Mouse (Mus musculus) heart, postnatal 25 days (tissue): ENCODE data around the gene Slc44a1. TPM values are rescaled to one million over a fixed set of nuclear protein-coding genes. Genes with fewer than 3 reads are reported as not detected.

ENCODE experiments used
- DNase-seq: peaks from one replicate; pipeline ENCODE4 v3.0.0; 2022; ENCODE audit warnings: low spot score
- intact Hi-C: fragments of 180-260 bp; cut with DNase I; formaldehyde crosslinking; loops from one replicate; pipeline ENCODE4 v1.15.1; 2025
- total RNA-seq, 2 experiments: library from RNA; stranded (reverse); gene quantifications; 2 replicates each; pipeline ENCODE4 v1.2.3; 2021

The Slc44a1 gene
- total RNA-seq, 2 experiments from 2014 or later: 30.8 to 34.6 TPM

DNA sequence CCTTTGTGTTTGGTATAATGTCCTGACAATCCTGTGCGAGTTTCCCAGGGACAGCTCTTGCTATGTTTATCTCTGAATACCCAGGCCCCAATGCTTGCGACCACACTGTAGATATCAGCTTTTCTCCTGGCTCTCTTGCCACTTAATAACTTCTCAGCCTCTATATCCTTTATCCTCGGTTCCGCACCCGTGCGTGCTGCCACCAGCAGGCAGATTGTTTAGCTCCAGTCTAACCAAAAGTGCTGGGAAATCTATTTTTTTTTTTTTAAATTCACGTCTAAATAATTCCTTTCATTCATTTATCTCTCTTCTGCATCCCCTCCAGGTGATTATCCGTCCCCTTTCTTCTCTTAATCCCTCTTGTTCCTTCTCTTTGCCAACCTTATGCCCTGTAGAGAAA is 82.4 kb downstream of the Slc44a1 start:
- intact Hi-C loops: no loop called here
- DNase-seq: no peak

GRCm38 (mm10) chr4:53525503-53525902 is 85.3 kb downstream of the Slc44a1 start:
- intact Hi-C loops: no loop called here

GRCm38 (mm10) chr4:53525994-53526393 is 85.8 kb downstream of the Slc44a1 start:
- DNase-seq: no peak
- intact Hi-C loops: no loop called here

More at GRCm38 (mm10) chr4:53525503-53525902, 85.3 kb downstream of the Slc44a1 start:
- DNase-seq: no peak

DNA sequence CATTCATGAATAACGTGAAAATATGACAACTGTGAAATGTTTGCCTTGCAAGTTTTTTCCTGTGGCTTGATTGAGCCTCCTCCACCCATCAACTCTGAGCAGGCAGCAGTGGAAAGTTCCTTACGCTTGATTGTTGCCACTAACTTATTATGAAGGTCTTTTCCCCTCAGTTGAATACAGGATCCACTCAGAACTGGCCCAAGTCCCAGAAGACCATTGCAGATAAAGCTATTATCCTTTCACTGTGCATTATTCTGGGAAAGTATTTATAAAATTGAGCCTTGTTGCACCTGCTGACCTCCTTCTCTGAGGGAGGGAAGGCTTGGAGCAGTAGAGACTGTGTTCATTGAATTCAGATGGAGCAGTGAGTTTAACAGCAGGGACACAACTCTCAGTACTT is 86.2 kb downstream of the Slc44a1 start:
- DNase-seq: no peak
- intact Hi-C loops: no loop called here

GRCm38 (mm10) chr4:53535795-53536194 is 95.6 kb downstream of the Slc44a1 start:
- DNase-seq: no peak
- intact Hi-C loops: no loop called here

DNA sequence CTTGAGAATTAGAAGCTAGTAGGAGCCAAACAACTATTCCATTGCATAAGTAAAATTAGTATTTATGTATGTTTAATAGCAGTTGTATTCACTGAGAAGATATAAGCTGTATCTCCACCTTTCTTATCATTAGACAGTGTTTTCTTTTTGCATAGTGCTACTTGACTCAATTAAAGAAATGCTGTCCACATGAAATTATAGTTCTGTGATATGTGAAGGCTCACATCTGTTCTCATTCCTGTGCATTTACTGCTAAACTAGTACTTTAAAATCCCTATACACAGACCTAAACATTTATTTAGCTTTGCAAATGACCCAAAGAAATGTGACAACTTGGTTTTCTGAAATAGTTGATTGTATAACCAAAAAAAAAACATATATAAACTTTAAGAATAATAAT is 96.9 kb downstream of the Slc44a1 start:
- intact Hi-C loops: no loop called here

GRCm38 (mm10) chr4:53537539-53537938 is 97.3 kb downstream of the Slc44a1 start:
- no peak for DNase-seq
- intact Hi-C loops: no loop called here

More for the DNA sequence above, 96.9 kb downstream of the Slc44a1 start:
- no peak for DNase-seq

DNA sequence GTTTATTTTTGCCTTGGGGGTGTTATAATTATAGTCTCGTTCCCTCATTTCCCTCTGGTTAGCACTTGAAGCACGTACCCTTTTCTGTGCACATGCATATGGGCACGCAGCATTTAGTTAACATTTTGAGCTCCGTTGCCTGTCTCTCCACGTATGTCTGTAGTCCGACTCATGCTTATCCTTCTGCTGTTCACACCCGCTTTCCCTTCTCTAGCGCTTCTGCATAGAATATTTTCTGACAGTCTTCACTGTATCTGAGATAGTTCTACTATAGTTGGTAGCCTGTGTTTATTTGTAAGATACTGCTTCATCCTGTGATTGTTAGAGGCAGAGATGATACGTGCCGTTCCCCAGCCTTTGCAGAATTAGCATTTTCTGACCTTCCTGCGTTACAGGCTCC is 98.4 kb downstream of the Slc44a1 start:
- DNase-seq: no peak
- intact Hi-C loops: no loop called here

- no peak for DNase-seq
- intact Hi-C loops: no loop called here
Measured at GRCm38 (mm10) chr4:53539929-53540328, 99.7 kb downstream of the Slc44a1 start.

GRCm38 (mm10) chr4:53543421-53543820 is 103.2 kb downstream of the Slc44a1 start:
- no peak for DNase-seq
- intact Hi-C loops: no loop called here

- intact Hi-C loops: loop anchor here (2.0 to 5.0 kb wide), 2 partner anchors 50 to 163 kb away; no protein-coding TSS in a partner anchor
- no peak for DNase-seq
Measured at GRCm38 (mm10) chr4:53544889-53545288, 104.7 kb downstream of the Slc44a1 start.

GRCm38 (mm10) chr4:53547381-53547780 is 107.2 kb downstream of the Slc44a1 start:
- intact Hi-C loops: loop anchor here (5.0 kb wide), 1 partner anchor 165 kb away; no protein-coding TSS in a partner anchor

GRCm38 (mm10) chr4:53549375-53549774 is 109.2 kb downstream of the Slc44a1 start:
- no peak for DNase-seq
- intact Hi-C loops: loop anchor here (5.0 kb wide), 1 partner anchor 167 kb away; no protein-coding TSS in a partner anchor

More at GRCm38 (mm10) chr4:53547381-53547780, 107.2 kb downstream of the Slc44a1 start:
- no peak for DNase-seq

DNA sequence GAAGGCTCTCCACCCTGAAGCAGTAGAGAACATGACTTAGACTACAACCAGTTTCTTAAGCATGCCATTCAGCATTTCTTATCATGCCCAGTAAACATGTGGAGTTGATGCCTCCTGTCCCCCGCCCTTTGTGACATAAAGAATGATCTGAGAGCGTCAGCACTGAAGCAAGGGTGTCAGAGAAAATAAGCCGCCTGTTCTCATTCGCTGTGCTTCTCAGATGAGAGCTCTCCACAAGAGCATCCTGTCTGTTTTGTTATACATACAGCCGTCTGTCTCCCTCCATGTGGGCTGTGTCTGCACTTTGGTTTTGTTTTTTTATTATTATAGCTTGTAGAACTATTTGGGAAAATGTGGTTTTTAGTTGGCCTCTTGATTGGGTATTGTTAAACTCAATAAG is 124.4 kb downstream of the Slc44a1 start:
- DNase-seq: no peak
- intact Hi-C loops: no loop called here

- DNase-seq: no peak
- intact Hi-C loops: no loop called here
Measured at GRCm38 (mm10) chr4:53567065-53567464, 126.9 kb downstream of the Slc44a1 start.

- intact Hi-C loops: no loop called here
Measured at GRCm38 (mm10) chr4:53575558-53575957, 135.3 kb downstream of the Slc44a1 start.

DNA sequence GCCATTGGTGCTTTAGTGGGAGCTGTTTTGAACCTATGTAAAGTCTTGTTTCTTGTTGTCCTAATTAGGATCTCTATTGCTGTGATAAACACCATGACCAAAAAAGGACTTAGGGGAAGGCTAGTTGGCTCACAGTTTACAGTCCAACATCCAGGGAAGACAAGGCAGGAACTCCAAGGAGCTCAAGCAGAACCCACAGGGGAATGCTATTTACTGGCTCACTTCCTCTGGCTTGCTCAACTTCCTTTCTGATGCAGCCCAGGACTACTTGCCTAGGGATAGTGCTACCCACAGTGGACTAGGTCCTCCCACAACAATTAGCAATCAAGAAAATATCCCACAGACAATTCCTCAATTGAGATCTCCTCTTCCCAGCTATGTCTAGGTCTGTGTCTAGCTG is 147.5 kb downstream of the Slc44a1 start:
- no peak for DNase-seq
- intact Hi-C loops: loop anchor here (2.0 kb wide), 1 partner anchor 145 kb away; no protein-coding TSS in a partner anchor

More at GRCm38 (mm10) chr4:53575558-53575957, 135.3 kb downstream of the Slc44a1 start:
- no peak for DNase-seq

DNA sequence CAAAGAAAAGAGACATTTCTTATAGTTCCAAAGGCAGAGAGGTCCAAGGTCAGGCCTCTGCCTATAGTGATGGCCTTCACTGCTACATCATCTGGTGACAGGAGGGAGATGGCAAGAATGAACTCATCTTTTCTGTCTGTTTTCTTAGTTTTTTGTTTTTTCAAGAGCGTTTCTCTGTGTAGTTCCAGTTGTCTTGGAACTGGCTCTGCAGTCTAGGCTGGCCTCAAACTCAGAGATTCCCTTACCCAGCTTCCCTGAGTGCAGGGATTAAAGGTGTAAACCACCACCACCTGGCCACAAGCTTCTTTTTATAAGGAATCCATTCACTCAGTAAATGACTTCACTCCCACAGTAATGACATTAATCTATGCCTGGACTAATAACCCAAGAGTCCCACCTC is 148.7 kb downstream of the Slc44a1 start:
- intact Hi-C loops: no loop called here
- DNase-seq: no peak

DNA sequence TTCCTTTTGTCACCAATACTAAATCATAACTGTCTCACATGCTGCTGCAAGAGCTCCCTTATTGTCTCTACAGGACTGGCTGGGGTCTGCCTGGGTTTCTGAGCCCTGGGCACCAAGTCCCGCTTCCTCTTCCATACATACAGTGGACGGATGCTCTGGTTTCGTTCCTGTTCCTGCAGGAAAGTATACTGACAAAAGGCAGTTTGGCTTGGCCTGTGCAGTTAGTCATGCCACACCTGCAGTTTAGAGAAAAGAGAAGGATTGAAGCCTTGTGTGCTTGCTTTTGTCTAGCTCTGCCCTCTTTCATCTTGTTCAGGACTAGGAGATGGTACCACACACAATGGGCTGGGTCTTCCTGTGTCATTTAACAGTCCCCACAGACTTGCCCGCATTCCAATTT is 149.3 kb downstream of the Slc44a1 start:
- DNase-seq: no peak

DNA sequence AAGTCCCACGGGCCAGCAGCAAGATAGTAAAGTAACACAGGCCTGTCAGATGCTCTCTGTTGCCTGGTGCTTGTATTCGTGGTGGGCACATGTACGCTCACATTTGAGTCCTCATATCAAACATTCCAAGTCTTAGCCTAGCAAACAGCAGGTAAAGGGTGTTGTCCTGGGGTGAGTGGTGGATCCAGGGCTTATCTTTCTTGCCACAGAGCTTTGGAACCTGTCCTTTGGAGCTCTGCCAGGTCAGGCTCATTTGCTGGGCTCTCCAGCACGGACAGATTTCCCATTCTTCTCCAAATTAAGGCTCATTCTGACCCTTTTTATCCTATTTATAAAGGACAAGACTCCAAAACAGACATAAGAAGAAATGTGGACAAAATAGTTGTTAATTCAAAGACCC is 149.9 kb downstream of the Slc44a1 start:
- intact Hi-C loops: loop anchor here (5.0 to 10.0 kb wide), 3 partner anchors 208 to 478 kb away; no protein-coding TSS in a partner anchor
- DNase-seq: no peak

More for the DNA sequence above, 149.3 kb downstream of the Slc44a1 start:
- intact Hi-C loops: no loop called here

DNA sequence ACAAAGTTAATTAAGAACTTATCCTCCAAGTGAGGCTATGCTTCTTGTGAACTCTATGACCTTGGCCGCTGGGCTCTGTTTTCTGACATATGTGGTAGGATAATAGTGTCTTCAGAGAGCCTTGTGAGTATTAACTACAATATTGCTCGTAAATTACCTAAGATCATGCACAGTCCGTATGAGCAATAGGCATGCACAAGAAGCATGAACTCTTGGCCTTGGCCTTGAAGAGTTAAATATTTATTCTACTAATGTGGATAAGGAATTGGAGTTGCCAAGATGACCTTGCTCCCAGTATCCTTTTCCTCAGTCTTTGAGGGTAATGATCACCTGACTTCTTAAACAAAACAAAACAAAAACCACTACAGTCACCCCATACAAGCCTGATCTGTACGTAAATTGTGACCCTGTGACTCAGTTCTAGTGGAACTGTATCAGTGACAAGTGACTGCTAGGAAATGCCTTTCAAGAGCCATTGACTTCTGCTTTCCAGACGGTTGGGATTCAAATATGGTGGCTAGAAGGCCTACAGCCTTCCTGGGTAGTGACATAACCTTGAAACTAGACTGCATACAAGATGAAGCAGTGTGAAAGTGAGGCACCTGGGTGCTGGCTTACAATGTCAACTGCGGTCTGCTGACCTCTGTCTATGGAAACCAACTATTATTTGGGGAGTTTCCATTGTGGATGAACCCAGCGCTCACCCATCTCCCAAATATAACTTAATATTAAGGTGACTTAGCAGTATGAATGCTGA is 150.7 kb downstream of the Slc44a1 start:
- DNase-seq: no peak
- intact Hi-C loops: loop anchor here (5.0 to 10.0 kb wide), 3 partner anchors 209 to 479 kb away; no protein-coding TSS in a partner anchor
